Mouse (Mus musculus) intestine, embryonic 16.5 days (tissue): Measurements from ENCODE around the gene Bcas1. TPM values are rescaled to one million over a fixed set of nuclear protein-coding genes. Genes with fewer than 3 reads are reported as not detected.

Experiments used
- ATAC-seq: fragments of 200-750 bp; cut with Nextera tagmentation; 2 replicates; pipeline ENCODE4 v1.8.0; 2017; ENCODE audit warnings: moderate TSS enrichment, moderate library complexity
- H3K27ac ChIP-seq: fragments of 300-500 bp; sonication (generic); 2 replicates; pipeline ENCODE4 v1.5.1; 2014; ENCODE audit warnings: mild to moderate bottlenecking, low read length
- H3K27me3 ChIP-seq: fragments of 300-500 bp; sonication (generic); replicated peaks from 2 replicates; pipeline ENCODE4 v1.6.1; 2014; ENCODE audit warnings: low read length, control low read depth, mixed read lengths; ENCODE audit not compliant: control insufficient read depth, insufficient read depth
- H3K36me3 ChIP-seq: fragments of 300-500 bp; sonication (generic); 2 replicates; pipeline ENCODE4 v1.6.1; 2014; ENCODE audit warnings: low read length, control low read depth; ENCODE audit not compliant: control insufficient read depth, insufficient read depth
- H3K4me1 ChIP-seq: fragments of 300-500 bp; sonication (generic); 2 replicates; pipeline ENCODE4 v1.6.1; 2014; ENCODE audit warnings: low read length, control low read depth, mixed read lengths; ENCODE audit not compliant: control insufficient read depth, insufficient read depth
- H3K4me2 ChIP-seq: fragments of 300-500 bp; sonication (generic); 2 replicates; pipeline ENCODE4 v1.6.1; 2014; ENCODE audit warnings: low read depth, low read length, control low read depth
- H3K4me3 ChIP-seq: fragments of 300-500 bp; sonication (generic); 2 replicates; pipeline ENCODE4 v1.5.1; 2014; ENCODE audit warnings: mild to moderate bottlenecking, low read length
- H3K9ac ChIP-seq: fragments of 300-500 bp; sonication (generic); 2 replicates; pipeline ENCODE4 v1.6.1; 2014; ENCODE audit warnings: low read depth, low read length
- H3K9me3 ChIP-seq: fragments of 300-500 bp; sonication (generic); 2 replicates; pipeline ENCODE4 v1.6.1; 2016; ENCODE audit warnings: low read length, control low read depth; ENCODE audit not compliant: control insufficient read depth
- WGBS: fragments of 180-500 bp; shearing (Covaris S2); extraction: QIAGEN DNeasy Blood & Tissue Kit; methylation state at CpG from one replicate; pipeline ENCODE4 v1.1.7; 2014; 5-methylcytosine and 5-hydroxymethylcytosine counted together
- polyA plus RNA-seq: library from polyadenylated mRNA; unstranded; fragments of >200 nt; fragmentation: Nextera tagmentation; extraction: Ambion mirVana; gene quantifications from 2 replicates; pipeline ENCODE4 v1.2.1, GENCODE M21; 2015

Bcas1 gene
- polyA plus RNA-seq, 1 experiment from 2014 or later = 12.1 TPM

DNA sequence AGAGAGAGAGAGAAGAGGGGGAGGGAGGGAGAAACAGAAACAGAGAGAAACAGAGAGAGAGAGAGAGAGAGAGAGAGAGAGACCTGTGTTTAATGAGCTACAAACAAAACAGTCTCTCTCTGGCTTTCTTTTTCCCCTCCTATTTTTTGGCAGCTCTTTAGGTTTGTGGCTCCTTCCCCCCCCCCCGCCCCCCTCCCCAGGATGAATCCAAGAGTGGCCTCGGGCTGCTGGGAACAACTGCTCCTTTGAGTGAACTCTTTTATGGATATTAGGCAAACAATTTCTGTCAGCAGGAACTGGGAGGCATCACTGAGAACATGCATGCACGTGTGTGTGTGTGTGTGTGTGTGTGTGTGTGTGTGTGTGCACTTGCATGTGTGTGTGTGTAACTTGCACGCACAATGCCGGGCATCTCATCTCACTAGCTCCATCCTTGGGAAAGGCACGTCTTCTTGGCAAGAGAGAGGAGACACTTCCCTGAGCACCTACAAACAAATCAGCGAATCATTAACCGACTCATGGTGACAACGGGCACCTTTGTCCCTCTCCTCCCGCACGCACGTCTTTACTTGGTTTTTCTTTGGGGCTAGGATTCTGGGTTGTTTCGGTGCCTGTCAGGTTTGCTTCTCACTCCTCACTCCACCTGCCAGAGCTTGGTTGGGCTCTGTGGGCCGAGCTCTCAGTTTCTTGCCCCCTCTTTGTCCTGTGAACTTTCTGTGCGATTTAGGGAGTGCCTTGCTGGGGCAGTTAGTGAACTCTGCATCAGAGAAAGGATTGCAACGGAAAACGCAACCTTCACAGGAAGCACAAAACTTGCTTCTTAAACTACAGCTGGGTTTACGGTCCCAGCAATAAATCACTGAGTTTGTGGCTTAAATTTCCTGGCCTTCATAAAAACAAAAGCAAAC is 82.9 kb downstream of the Bcas1 start:
- H3K4me1 ChIP-seq = peaks cover 37% of the 10 kb centered on the region
- H3K27me3 ChIP-seq = no peaks in the 10 kb centered on the region
- H3K27ac ChIP-seq = peak overlapping the region; percentile 98
- no peaks in the 10 kb centered on the region for H3K9me3 ChIP-seq
- H3K9ac ChIP-seq = peak overlapping the region; percentile 61
- peak overlapping the region; percentile 45 for H3K4me2 ChIP-seq
- 0 out of 2 replicates have a peak overlapping the region, but pooled peaks have one; percentile 6 for H3K4me3 ChIP-seq
- WGBS = 8% methylated on average over 18 of the region's 18 CpGs
- ATAC-seq = peak; percentile 36
- H3K36me3 ChIP-seq = no peaks in the 10 kb centered on the region

DNA sequence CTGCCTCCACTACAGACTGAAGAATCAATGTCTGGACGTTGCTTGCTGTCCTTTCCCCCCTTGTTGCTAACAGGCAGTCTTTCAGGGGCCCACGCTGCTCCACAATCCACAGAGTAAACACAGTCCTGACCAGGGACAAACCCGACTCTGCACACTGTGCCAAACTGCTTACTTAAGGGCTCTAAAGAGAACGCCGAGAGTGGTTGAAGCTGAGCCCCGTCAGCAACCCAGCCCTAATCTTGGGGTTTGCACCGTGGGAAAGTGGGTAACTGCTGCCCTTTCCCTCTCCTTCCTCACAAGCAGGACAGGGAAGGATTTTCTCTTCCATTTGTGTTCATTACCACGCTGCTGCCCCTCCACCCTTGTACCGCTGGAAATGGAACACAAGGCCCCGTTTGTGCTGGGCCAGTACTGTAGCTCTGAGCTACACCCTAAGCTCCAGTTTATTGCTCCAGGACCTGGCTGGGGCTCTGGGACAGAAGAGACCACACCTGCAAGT is 83.8 kb downstream of the Bcas1 start:
- Histone ChIP-seq H3K4me2 (peak overlapping the region; percentile 45), H3K9ac (peak overlapping the region; percentile 61), H3K9me3 (no peaks in the 10 kb centered on the region), H3K27me3 (no peaks in the 10 kb centered on the region), H3K4me1 (peaks cover 37% of the 10 kb centered on the region), H3K36me3 (no peaks in the 10 kb centered on the region), H3K27ac (peak overlapping the region; percentile 98), H3K4me3 (no peak overlapping the region)
- 7% methylated on average over 10 of the region's 10 CpGs for WGBS
- peak; percentile 75 for ATAC-seq

DNA sequence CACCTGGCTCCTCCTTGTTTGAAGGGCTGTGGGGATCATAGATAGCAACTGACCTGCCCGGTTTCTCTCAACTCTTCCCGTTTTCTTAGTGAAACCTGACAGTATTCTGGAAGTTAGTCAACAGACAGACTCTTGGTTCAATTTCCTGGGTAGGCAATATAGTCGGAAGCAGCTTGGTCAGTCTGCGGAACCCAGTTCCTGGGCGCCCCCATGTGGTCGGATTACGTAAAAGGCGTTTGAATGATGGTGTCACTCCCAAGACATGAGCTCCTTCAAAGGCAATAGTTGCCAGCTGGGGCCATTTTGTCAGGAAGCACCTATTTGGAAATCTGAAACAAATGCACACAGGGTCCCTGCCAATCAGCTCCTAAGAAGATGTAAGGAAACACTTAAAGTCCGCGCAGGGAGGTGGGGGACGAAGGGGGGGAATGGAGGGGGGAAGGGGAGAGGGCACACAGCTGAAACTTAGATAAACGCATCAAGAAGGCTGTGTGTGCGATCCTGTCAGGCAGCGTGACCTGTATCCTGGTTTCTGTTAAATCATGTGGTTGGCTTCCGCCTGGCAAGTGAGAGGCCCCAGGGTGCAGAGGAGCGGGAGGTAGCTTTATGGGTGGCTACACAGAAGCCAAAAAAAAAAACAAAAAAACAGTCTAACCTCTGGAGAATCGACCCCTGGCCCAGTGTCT is 84.4 kb downstream of the Bcas1 start:
- peak; percentile 49 for ATAC-seq
- peak overlapping the region; percentile 45; the same call in 1 of the 2 replicates for H3K4me2 ChIP-seq
- H3K27ac ChIP-seq = peak overlapping the region; percentile 98
- H3K9me3 ChIP-seq = no peaks in the 10 kb centered on the region
- 16% methylated on average over 17 of the region's 17 CpGs for WGBS
- no peaks in the 10 kb centered on the region for H3K36me3 ChIP-seq
- H3K9ac ChIP-seq = peak overlapping the region; percentile 61
- H3K27me3 ChIP-seq = no peaks in the 10 kb centered on the region
- H3K4me3 ChIP-seq = no peak overlapping the region
- H3K4me1 ChIP-seq = peaks cover 37% of the 10 kb centered on the region

DNA sequence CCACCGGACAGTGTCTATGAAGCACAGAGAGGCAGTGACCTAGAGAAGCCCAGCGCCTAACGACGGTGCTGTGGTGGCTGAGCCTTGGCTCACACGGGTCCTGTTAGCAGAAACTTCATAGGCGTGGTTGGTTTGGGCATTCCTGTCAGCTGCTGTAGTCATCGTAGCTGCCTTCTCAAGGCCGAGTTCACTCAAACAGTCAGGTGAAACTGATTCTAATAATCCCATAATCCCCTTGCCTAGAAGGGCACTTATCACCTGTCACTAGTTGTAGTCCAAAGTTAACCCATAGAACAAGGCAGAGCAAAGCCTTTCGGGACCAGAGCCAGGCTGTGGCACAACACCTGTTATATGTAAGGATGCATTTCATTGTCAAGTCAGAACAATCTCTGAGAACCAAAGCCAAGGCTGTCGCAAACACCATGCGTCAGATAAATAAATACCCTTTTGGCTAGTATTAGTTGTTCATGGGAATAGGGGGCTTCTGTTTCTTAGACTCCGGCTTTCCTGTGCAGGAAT is 85.3 kb downstream of the Bcas1 start:
- H3K36me3 ChIP-seq = no peaks in the 10 kb centered on the region
- H3K4me3 ChIP-seq = no peak overlapping the region
- WGBS = 77% methylated on average over 12 of the region's 12 CpGs
- H3K9ac ChIP-seq = no peak overlapping the region
- no peaks in the 10 kb centered on the region for H3K9me3 ChIP-seq
- H3K27ac ChIP-seq = no peak overlapping the region
- no peaks in the 10 kb centered on the region for H3K27me3 ChIP-seq
- H3K4me2 ChIP-seq = no peak overlapping the region
- ATAC-seq = no peak
- H3K4me1 ChIP-seq = peaks cover 37% of the 10 kb centered on the region

DNA sequence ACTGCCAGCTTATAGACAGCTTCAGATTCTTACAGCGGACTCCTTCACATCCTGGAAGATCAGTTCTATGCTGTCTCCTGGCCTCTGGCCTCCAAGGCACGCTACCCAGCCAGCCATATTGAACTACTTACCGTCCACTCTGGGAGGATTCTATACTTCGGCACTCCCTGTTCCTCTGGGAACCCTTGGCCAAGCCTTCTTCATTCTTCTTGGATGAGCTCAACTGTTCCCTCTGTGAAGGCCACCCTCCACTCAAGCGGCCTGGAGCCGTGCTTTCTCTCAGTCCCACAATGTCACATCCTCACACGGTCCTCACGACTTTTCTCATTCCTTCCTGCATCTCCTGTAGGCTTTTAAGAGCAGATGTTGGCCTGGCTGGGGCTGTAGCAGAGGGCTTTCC is 86.5 kb downstream of the Bcas1 start:
- no peak overlapping the region for H3K4me3 ChIP-seq
- H3K4me2 ChIP-seq = no peak overlapping the region
- H3K27ac ChIP-seq = no peak overlapping the region
- no peak for ATAC-seq
- no peaks in the 10 kb centered on the region for H3K36me3 ChIP-seq
- H3K9me3 ChIP-seq = no peaks in the 10 kb centered on the region
- WGBS = 73% methylated on average over 8 of the region's 8 CpGs
- H3K4me1 ChIP-seq = peaks cover 35% of the 10 kb centered on the region
- no peak overlapping the region for H3K9ac ChIP-seq
- H3K27me3 ChIP-seq = no peaks in the 10 kb centered on the region

DNA sequence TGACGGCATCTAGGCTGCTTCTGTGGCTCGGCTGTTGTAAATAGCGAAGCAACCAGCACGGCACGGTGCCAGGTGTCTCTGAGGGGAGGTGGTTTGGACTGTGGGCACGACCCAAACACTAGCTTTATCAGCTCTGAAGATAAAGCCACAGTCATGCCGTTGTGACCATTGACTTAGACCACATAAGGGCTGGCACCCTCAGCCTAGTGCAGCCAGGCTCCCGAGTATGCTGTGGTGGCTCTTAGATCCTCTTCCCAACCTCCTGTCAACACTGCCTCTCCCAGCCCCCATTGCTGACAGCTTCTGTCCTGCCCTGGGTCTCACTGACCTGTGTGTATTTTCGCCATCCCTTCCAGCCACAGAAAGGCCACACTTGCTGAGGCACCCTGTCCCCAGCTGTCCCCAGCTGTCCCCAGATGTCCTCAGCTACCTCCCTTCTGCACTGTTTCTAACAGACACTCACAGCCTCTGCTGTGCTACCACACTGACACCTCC is 91.3 kb downstream of the Bcas1 start:
- ATAC-seq = no peak
- H3K9me3 ChIP-seq = no peaks in the 10 kb centered on the region
- no peak overlapping the region for H3K27ac ChIP-seq
- no peak overlapping the region for H3K9ac ChIP-seq
- H3K27me3 ChIP-seq = no peaks in the 10 kb centered on the region
- H3K4me2 ChIP-seq = no peak overlapping the region
- 59% methylated on average over 9 of the region's 9 CpGs for WGBS
- H3K36me3 ChIP-seq = no peaks in the 10 kb centered on the region
- H3K4me3 ChIP-seq = no peak overlapping the region
- no peaks in the 10 kb centered on the region; the same call in 1 of the 2 replicates for H3K4me1 ChIP-seq

DNA sequence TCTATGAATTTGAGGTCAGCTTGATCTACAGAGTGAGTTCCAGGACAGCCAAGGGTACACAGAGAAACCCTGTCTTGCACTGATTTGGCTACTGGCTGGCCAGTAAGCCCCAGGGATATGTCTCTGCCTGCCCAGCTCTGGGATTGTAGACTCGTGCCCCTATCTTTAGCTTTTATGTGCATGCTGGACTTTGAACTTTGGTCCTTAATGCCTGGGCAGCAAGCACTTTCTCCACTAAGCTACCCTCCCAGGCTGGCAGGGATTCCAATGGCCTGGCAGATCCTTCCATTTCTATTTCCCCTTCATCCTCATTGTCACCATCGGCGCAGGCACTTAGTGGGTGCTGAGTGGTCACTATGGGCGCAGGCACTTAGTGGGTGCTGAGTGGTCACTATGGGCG is 92.5 kb downstream of the Bcas1 start:
- peak; percentile 52 for ATAC-seq
- no peaks in the 10 kb centered on the region for H3K36me3 ChIP-seq
- H3K27me3 ChIP-seq = no peaks in the 10 kb centered on the region
- 88% methylated on average over 5 of the region's 5 CpGs for WGBS
- no peak overlapping the region for H3K9ac ChIP-seq
- no peaks in the 10 kb centered on the region for H3K9me3 ChIP-seq
- no peak overlapping the region for H3K4me2 ChIP-seq
- H3K4me1 ChIP-seq = peaks cover 6% of the 10 kb centered on the region
- no peak overlapping the region for H3K27ac ChIP-seq
- H3K4me3 ChIP-seq = no peak overlapping the region

DNA sequence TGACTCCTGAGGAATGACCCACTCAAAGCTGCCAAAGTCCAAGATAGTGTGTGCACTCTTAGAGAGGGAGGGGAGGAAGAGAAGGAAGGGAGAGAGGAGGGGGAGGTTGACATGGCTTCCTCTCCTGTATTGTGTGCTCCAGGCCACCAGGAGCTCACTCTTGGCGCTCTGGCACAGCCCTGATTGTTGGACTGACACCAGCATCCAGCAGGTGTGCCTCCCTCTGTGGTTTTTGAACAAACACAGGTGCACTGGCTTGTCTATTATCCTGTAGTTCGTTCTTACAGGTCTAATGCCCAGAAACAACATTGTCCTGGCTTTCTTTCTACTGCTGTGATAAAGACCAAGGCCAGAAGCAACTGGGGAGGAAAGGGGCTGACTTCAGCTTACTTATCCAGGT is 95.8 kb downstream of the Bcas1 start:
- no peak for ATAC-seq

DNA sequence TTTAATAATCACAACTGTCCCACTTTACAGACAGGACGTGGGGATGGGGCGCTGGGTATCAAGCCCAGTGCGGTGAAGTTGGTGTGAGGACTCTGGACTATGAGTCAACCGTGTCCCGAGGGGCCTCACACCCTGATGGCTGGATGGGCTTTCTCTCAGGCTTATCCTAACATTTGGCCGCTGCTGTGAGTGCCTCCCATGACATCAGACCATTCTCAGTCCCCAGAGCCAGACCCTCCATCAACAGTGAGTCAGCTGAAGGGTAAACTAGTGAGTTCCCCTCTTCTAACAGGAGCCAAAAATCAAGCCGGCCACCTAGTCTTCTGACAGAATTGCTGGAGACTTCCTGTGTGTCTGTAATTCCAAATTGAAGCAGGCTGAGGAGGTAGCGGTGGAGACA is 97.2 kb downstream of the Bcas1 start:
- peak; percentile 85 for ATAC-seq
- Histone ChIP-seq H3K4me1 (peaks cover 15% of the 10 kb centered on the region), H3K9ac (no peak overlapping the region), H3K27me3 (no peaks in the 10 kb centered on the region), H3K4me3 (no peak overlapping the region), H3K36me3 (no peaks in the 10 kb centered on the region), H3K9me3 (no peaks in the 10 kb centered on the region; the same call in 1 of the 2 replicates), H3K27ac (peak overlapping the region; percentile 81), H3K4me2 (no peak overlapping the region)
- WGBS = 37% methylated on average over 8 of the region's 8 CpGs

More for the DNA sequence above, 95.8 kb downstream of the Bcas1 start:
- Histone ChIP-seq H3K36me3 (no peaks in the 10 kb centered on the region), H3K4me3 (no peak overlapping the region), H3K4me1 (peaks cover 15% of the 10 kb centered on the region), H3K27ac (no peak overlapping the region), H3K9me3 (no peaks in the 10 kb centered on the region; the same call in 1 of the 2 replicates), H3K4me2 (no peak overlapping the region), H3K27me3 (no peaks in the 10 kb centered on the region), H3K9ac (no peak overlapping the region)
- 61% methylated on average over 2 of the region's 2 CpGs for whole genome bisulfite sequencing
